Comparison of ENCODE assay signal across 8 mouse cellular contexts in the genomic region with DNA sequence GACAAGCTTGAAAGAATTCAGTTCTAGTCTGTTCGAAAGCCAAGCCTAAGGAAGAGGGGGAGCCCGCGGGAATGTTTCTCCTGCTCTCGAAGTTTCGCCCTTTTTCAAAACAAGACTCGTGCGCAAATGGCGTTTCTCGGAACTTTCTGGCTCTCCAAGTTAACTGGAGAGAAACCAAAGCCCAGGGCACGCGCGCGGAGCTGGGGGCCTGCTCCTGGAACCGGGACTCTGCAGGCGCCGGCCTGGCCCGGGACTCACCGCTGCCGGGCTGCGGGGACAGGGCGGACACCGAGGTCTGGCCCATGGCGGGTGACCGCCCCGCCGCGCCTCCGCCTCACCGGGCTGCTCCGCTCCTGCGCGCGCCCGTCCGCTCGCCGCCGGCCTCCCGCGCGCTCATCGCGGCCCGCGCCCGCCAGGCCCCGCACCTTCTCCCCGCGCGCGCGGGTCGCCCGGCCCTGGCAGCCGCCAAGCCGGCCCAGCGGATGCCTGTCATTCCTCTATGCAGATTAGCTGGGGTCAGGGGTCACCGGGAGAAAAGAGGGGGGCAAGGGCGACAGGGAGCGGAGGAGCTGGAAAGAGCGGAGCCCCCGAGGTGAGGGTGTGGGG.
DNase-seq lines count a peak whose midpoint lies in the region; ATAC-seq lines count a peak whose summit lies in the region.

No protein-coding gene starts in this region.

- peak overlapping the region; percentile 67 for H3K27ac ChIP-seq in hindbrain, embryonic 13.5 days

- peak overlapping the region; percentile 65 for H3K4me3 ChIP-seq in hindbrain, embryonic 13.5 days

- 1% methylated on average over 54 of the region's 62 CpGs for WGBS in hindbrain, embryonic 13.5 days

- H3K9me3 ChIP-seq in hindbrain, embryonic 13.5 days: no peaks in the 10 kb centered on the region

- H3K9ac ChIP-seq in hindbrain, embryonic 13.5 days: peak overlapping the region; percentile 78

- peak; percentile 88 for ATAC-seq in hindbrain, embryonic 13.5 days (ENCODE audit: low FRiP score)
- ATAC-seq in erythroid progenitor cell, adult 5-6 weeks (replicated peaks; ENCODE audit: low FRiP score, poor library complexity, severe bottlenecking): no peak

- no peaks in the 10 kb centered on the region for H3K27me3 ChIP-seq in hindbrain, embryonic 13.5 days

- peaks cover 10% of the 10 kb centered on the region for H3K4me1 ChIP-seq in hindbrain, embryonic 13.5 days (replicated peaks)

- H3K4me2 ChIP-seq in hindbrain, embryonic 13.5 days: peak overlapping the region; percentile 85

- no peaks in the 10 kb centered on the region for H3K36me3 ChIP-seq in hindbrain, embryonic 13.5 days

- DNase-seq in adrenal gland, adult 2 months: peak; percentile 83
- peak; percentile 53 to 69 for DNase-seq in cerebellum, postnatal 25 days
- peak; percentile 72 for DNase-seq in gastrocnemius, adult 18-20 months (ENCODE audit: low spot score)
- DNase-seq in left cerebral cortex, adult 11 months (ENCODE audit: low spot score): peak; percentile 4
- peak; percentile 86 for DNase-seq in lung, postnatal 36 days
- DNase-seq in retina, postnatal 7 days (ENCODE audit: low read depth, low spot score): peak; percentile 70

Comparison
In these comparisons a context has a peak if more than half of its experiments do, and no peak if none do; other contexts are left out.
1. DNase-seq: peak in every context shown above with its lines; median percentile 86 in lung, postnatal 36 days; 83 in adrenal gland, adult 2 months; 72 in gastrocnemius, adult 18-20 months; 70 in retina, postnatal 7 days; 61 in cerebellum, postnatal 25 days; 4 in left cerebral cortex, adult 11 months.